Mouse (Mus musculus): ENCODE measurements around the gene Aida.
"Not testable (repeated sequence)": the region's sequence is repeated elsewhere in the genome, so short reads cannot be mapped to it uniquely, and the experiment has no call there.

The Aida gene

GRCm38 (mm10) chr1:183296465-183296864 is at the start of gene Aida:
TSS of gene Aida (plus strand) at chr1:183296590.
- peak; percentile 67 for DNase-seq

- DNase-seq, result no peak
Measured at GRCm38 (mm10) chr1:183248144-183248543, 48.2 kb upstream of the Aida start.

- no peak for DNase-seq
Measured at GRCm38 (mm10) chr1:183250612-183251011, 45.8 kb upstream of the Aida start.

- no peak for DNase-seq
Measured at GRCm38 (mm10) chr1:183251818-183252217, 44.6 kb upstream of the Aida start.

- no peak for DNase-seq
Measured at GRCm38 (mm10) chr1:183252574-183252973, 43.8 kb upstream of the Aida start.

GRCm38 (mm10) chr1:183264145-183265008 is 32.0 kb upstream of the Aida start:
- DNase-seq, result no peak

GRCm38 (mm10) chr1:183265921-183266467 is 30.4 kb upstream of the Aida start:
- DNase-seq, result no peak

- no peak for DNase-seq
Measured at GRCm38 (mm10) chr1:183267666-183268065, 28.7 kb upstream of the Aida start.

GRCm38 (mm10) chr1:183272867-183273818 is 23.2 kb upstream of the Aida start:
- no peak for DNase-seq

- DNase-seq, result peak; percentile 49
Measured at GRCm38 (mm10) chr1:183274385-183274784, 22.0 kb upstream of the Aida start.

- DNase-seq, result no peak
Measured at GRCm38 (mm10) chr1:183275763-183276162, 20.6 kb upstream of the Aida start.

GRCm38 (mm10) chr1:183288351-183288750 is 8.0 kb upstream of the Aida start:
- no peak for DNase-seq

GRCm38 (mm10) chr1:183289576-183289975 is 6.8 kb upstream of the Aida start:
- no peak for DNase-seq

- DNase-seq, result peak; percentile 98
Measured at GRCm38 (mm10) chr1:183296877-183297383, 540 bp downstream of the Aida start, which contains the start of gene Brox. TSS of gene Brox (minus strand) at chr1:183297269.

- DNase-seq, result peak; percentile 58
Measured at GRCm38 (mm10) chr1:183297473-183297885, 1.1 kb downstream of the Aida start.

GRCm38 (mm10) chr1:183297886-183298489 is 1.6 kb downstream of the Aida start:
- peak; percentile 45 for DNase-seq

- peak; percentile 91 for DNase-seq
Measured at GRCm38 (mm10) chr1:183299161-183299560, 2.8 kb downstream of the Aida start.

- no peak for DNase-seq
Measured at GRCm38 (mm10) chr1:183307555-183307954, 11.2 kb downstream of the Aida start.

GRCm38 (mm10) chr1:183308476-183308875 is 12.1 kb downstream of the Aida start:
- no peak for DNase-seq

- not testable (repeated sequence) for DNase-seq
Measured at GRCm38 (mm10) chr1:183309601-183310000, 13.2 kb downstream of the Aida start.

GRCm38 (mm10) chr1:183312076-183312475 is 15.7 kb downstream of the Aida start:
- DNase-seq, result no peak

GRCm38 (mm10) chr1:183315783-183316182 is 19.4 kb downstream of the Aida start:
- peak; percentile 19 for DNase-seq

All from kidney, postnatal 10 days (tissue).